Mouse (Mus musculus): Measurements from ENCODE around the gene Eln. TPM values are rescaled to one million over a fixed set of nuclear protein-coding genes. Genes with fewer than 3 reads are reported as not detected.

The Eln gene
- 10 to 100 TPM; 94.0 to 99.5 TPM for total RNA-seq (2021)
- long read RNA-seq, partial matches to known transcripts: 22 of 30 reads
- long read RNA-seq, other reads (novel, unspliced or antisense): 3 of 30 reads

DNA sequence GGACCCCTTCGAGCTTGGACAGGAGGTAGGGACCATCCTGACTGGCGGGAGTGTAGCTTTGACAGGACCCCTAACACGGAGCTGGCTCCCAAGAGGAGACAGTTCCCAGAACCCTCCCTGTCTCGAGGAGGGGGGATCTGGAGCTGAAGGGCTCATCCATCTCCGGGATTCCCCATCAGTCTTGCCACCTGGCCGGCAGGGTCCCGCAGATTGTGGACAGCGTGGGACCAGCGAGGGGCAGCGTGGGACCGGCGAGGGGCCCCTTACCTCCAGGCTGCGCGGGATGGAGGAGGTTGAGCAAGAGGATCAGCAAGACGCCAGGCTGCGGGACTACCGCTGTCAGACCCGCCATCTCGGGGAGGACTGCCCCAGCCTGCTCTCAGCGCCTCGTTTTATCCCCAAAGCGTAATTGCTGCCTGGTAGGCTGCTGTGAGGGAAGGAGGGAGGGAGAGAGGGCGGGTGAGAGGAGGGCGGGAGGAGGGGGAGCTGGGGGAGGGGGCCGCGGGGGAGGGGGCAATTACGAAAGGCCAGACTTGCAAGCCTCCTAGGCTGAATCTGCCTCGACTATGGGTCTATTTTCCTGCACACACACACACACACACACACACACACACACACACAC lies at the start of gene Eln:
Gene Eln (minus strand): TSS at position 434 of the 622 bp plus-strand sequence.
- peak; percentile 55 to 61 for DNase-seq (ENCODE audit: low spot score in 2 of 2)

DNA sequence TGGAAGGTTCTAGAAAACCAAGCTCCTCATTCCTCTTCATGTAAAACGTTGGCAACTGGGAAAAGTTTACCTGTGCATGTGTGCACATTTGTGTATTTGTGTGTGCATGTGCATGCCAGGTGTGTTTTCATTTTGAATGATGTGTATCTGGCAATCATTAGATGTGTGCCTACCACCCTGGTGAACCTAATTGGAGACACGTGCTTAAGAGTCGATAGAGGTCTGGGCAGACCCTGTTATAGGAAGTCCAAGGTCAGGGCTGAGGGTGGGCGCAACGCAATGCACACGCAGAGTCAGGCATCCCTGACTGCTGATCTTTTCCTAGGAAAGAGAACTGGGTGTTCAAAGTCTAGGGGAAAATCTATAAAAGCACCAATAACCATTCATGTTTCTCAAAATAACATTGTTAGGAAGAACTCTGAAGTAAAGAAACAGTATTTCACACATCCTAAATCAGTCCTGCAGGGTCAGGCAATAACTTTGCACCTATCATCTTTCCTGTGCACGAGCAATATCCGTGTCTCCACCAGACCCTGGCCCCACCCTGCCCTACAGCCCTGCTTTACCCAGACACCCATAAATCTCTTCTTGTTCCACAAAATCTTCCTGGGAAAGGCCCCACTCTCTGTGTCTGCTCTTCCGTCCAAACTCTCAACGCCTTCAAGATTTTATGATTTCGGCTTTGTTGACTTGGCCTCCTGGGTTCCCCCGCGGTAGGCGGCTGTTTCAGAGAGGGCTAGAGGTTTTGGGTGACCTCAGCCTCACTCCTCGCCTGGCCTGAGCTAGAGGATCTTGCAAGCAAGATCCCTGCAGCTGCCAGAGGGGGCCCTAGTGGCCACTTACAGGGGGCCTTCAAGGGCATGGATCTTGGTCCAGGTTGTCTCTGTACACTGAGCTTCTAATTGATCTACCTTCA lies 43.2 kb upstream of the Eln start:
- no peak for DNase-seq (ENCODE audit: low spot score in 2 of 2)

DNA sequence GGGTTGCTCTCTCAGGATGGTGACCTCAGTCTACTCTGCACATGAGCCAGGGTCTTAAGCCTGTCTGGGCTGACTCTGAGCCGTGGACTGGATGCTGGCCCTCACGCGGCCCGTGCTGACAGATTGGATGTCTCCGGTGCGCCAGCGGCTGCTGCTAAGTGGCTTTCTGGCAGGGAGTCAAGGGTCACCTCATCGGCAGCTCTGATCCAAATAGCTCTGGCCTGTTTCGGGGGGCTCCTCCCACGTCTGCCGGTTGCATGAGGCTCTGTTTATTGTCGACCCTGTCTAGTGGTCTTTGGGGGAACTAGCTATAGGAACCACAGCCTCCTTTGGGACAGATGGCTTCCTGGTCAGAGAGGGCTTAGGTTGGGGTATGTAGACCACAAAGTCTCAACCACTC lies 41.1 kb upstream of the Eln start:
- no peak for DNase-seq (ENCODE audit: low spot score in 2 of 2)

DNA sequence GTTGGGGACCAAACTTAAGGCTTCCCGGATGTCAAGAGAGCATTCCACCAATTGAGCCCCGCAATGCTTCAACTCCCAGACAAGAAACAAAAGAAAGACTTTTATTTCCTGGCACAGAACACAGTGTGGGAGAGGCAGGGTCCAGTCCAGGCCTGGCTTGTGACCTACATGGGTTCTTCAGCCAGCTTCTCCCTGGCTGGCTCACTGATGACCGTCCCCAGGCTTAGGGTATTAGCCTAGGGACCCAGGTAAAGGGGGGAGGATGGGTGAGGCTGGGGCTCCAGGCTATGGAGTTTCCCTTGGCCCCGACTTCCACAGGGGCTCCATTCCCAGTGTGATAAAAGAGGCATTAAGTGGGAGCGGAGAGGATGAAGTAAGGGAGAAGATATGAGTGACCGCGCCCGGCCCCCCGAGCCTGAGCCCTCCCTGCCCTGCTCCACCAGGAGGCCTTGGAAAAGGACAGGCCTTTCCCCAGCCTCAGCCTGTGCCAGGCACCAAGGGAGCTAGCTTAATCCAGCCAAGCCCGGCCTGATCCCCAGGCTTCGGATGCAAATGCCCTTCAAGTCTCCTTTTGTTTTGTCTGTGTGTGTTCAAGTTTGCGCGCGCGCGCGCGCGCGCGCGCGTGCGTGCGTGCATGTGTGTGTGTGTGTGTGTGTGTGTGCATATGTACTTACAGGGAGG lies 38.7 kb upstream of the Eln start:
- peak; percentile 22 for DNase-seq (ENCODE audit: low spot score in 2 of 2)

DNA sequence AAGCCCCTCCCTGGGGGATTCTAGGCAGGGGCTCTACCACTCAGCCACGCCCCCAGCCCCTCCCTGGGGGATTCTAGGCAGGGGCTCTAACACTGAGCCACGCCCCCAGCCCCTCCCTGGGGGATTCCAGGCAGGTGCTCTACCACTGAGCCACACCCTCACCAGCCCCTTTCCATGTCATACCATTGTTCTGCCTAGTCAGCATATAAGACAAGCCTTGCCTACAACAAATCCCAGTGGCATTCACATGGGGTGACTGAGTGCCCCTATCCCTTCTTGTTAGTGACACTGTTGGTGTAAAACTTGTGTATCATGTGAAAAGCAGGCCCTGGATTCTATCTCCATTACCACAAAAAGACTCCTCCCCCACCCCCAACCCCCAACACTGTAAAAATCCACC lies 36.7 kb upstream of the Eln start:
- DNase-seq (ENCODE audit: low spot score in 2 of 2): no peak

DNA sequence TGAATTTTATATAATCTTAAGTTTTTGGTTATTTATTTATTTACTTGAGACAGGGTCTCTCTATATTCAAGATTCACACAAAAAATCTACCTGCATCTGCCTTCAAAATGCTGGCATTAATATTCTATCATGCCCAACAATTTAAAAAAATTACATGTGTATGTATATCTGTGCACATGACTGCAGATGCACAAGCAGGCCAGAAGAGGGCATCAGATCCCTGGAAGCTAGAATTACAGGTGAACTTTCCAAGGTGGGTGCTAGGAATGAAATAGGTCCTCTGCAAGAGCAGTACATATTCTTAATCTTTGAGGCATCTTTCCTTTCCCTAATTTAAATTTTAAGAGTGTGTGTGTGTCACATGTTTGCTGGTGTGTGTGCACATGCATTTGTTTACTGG lies 33.8 kb upstream of the Eln start:
- DNase-seq (ENCODE audit: low spot score in 2 of 2): no peak

DNA sequence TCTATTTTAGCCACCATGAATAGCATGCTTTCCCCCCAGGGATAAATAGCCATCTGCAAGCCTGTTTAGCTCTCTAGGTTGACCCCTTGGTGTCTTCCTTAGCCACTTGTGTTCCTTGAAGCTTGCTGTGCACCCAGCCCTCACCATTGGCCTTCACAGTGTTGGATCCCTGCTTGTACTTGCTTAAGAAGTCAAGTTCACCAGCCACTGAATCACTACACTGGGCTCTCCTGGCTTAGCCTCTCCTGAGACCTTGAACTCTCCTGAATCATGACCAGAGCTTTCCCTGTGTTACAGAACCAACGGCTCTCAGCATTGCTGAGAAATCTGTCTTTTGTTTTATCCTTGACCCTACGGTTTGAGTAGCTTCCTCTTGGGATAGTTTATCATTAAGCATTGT lies 33.0 kb upstream of the Eln start:
- no peak for DNase-seq (ENCODE audit: low spot score in 2 of 2)

DNA sequence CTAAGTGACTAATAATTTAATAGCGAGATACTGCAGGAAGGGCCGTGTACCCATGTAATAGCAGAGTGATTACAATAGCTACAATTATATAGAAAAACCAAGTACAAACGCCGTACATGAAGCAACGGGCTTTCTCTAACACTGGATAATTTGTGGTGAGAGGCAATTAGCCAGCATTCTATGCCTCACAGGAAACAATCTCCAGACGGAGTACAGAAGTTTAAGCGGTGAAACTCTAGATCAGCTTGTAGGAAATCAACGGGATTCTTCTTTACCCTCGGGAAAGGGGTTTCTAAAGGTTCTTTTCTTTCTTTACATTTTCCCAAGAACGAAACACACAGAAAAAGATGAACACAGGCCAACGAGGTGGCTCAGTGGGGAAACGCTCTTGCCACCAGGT lies 29.4 kb upstream of the Eln start:
- DNase-seq (ENCODE audit: low spot score in 2 of 2): no peak

DNA sequence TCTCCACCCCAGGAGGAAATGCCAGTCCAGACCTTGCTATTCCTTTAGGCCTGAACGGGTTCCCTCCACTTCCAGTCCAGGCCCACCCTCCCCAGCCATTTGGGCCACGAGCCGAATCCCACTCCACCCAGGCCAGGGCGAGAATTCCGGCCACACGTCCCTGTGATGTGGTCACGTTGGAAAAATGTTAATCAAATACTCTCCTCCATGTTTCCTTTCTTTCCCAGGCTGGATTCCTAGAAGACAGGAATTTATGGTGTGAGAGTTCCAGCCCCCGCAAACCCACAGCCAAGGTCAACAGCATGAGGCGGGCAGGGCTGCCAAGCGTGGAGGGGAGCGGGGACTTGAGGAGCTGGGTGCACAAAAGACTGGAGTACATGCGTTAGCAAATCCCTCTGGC lies 25.4 kb upstream of the Eln start:
- no peak for DNase-seq (ENCODE audit: low spot score in 2 of 2)

DNA sequence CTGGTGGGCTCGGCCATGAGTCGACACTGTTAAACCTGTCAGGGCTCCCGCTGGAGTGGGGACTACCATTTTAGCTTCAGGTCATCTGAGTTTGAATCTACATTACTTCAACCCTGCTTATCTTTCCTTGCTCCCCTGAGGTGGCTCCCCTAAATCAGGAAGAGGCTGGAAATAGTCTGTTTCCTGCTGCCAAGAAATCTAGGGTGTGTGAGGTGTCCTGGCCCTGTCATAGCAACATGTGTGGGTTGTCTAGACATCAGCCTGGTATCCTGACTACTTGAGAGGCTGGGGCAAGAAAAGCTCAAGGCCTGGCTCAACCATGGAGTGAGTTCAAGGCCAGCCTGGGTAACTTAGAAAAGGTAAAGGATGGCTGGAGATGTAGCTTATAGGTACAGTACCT lies 24.6 kb upstream of the Eln start:
- DNase-seq (ENCODE audit: low spot score in 2 of 2): no peak

DNA sequence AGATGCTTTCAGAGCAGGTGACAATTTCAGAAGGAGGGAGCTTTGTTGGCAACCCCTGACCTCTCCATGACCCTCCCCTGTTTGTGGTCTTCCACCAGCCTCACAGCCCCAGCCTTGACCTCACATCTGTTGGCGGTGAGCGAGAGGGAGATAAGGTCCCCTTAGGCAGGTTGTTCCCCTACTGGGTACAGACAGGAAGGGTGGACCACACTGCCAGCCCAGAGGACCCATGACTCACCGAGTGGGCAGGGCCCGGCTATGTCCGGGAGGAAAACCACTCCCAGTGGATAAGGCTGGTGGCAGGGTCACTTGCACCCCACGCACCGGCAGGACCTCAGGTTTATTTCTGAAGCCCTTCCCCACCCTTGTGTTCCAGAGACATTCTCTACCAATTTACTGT lies 22.1 kb upstream of the Eln start:
- DNase-seq (ENCODE audit: low spot score in 2 of 2): no peak

DNA sequence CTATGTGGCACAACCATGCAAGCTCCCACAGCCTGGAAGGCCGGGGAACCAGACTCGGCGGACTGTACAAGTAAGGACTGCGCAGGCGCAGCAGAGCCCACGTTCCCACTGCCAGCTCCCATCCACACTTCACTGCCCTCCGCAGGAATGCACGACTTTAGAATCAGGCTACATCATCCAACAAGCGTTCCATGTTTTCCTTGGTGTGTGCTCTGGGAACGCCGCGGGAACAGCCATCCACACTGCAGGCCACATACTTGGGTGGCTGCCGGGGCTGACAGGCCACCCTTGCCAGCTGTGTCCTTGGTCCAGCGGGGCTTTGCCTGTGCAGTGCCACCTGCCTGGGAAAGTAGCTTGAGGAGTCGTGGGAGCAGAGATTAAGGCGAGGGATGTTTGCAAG lies 18.3 kb upstream of the Eln start:
- DNase-seq (ENCODE audit: low spot score in 2 of 2): no peak

DNA sequence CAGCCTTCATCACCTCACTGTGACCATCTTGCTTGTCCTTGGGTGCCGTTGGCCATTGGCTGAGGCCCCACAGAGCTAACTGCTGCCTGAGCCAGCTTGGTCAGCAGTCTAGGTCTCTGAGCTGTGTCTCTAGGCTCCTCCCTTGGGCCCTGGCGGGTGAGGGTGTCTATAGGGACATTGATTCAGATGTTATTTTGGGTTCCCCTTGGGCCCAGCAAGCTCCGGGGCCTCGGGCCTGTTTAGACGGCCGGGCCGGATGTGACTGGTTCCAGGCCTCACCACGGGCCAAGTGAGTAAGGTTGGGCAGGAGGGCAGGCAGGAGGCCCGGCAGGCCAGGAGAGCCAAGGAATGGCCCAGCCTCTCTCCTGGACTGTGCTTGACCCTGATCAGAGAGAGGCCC lies 16.2 kb upstream of the Eln start:
- no peak for DNase-seq (ENCODE audit: low spot score in 2 of 2)

DNA sequence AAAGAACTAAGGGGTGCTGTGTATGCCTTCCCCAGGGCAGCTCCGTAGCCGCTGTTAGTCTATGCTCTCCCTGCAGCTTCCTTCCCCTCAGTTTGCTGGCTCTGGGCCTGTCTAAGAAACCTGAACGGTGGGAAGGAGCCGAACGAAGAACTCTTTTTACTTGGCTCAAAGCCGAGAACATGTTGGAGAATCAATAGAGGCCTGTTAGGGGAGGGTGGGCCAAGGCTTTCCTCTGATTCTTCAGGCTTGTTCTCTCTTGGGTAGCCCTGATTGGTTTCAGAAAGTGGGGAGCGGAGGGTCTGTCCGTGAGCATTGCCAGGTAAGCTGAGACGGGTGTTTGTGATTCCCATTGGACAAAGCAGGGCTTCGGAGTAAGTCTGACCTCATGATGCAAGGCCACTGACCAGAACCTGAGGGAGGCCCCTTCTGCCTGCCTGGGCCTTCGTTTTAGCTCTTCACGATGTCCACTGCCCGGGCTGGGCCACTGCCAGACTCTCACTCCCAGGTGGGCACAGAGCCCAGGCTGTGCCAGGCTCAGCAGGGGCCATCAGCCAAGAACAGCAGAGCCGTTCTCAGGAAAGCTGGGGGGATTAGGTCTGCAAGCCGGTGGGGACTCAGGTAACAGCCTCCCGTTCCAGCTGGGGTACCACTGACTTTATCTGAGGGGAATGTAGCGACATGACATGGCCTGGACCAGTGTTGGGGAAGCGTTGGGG lies 14.4 kb upstream of the Eln start:
- peak; percentile 64 to 73 for DNase-seq (ENCODE audit: low spot score in 2 of 2)

DNA sequence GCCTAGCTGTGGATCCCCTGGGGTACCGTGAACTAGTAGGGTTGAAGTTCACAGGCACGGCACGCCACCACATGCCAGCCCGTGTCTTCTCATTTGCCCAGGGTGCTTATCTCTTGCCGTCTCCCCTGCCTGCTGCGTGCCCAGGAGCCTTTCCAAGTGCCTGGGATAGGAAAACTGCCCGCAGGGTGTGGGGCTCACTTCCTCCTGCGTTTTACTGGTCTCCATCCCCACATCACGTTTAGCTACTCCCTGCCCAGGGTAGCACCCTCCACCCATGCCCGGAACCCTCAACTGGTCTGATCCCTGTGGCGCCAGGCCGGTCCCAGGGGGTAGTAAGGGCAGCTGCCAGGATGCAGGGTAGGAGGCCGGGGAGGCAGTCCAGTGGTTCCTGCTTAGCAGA lies 8.9 kb upstream of the Eln start:
- DNase-seq (ENCODE audit: low spot score in 2 of 2): no peak

DNA sequence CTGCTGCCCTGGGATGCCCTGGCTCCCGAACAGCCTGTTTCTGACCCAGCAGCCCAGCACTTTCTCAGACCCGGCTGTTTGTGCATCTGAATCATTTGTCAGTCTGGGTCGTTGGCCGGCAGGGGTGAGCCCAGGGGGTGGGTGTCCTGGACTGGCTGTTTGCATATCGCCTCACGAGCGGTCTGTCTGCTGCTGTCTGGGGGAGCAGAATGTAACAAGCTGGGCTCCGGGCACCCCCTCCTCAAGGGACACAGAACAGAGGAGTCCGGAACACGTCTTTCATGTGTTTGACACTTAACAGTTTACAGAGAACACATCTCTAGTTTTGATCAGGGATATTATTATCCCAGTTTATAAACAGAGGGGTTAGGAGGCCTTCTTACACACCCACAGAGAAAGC lies 7.0 kb upstream of the Eln start:
- DNase-seq (ENCODE audit: low spot score in 2 of 2): no peak

DNA sequence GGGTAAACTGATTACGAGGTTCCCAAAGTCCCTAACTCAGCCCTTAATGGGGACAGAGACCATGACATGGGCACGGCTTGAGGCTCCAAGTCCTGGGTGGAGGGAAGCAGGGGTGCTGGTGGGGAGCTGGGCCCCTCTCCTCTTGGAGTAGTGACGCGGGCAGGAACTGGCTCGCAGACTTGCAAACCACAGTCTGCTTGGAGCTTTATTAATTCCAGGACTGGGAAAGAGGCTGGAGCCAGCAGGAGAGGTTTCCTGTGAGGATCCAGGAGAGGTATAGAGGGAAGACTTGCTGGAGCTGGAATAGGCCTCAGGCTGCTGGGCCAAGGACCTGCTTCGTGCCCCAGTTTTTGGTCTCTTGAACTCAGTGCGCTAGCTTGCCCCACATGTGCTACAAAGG lies 3.3 kb upstream of the Eln start:
- DNase-seq (ENCODE audit: low spot score in 2 of 2): no peak

DNA sequence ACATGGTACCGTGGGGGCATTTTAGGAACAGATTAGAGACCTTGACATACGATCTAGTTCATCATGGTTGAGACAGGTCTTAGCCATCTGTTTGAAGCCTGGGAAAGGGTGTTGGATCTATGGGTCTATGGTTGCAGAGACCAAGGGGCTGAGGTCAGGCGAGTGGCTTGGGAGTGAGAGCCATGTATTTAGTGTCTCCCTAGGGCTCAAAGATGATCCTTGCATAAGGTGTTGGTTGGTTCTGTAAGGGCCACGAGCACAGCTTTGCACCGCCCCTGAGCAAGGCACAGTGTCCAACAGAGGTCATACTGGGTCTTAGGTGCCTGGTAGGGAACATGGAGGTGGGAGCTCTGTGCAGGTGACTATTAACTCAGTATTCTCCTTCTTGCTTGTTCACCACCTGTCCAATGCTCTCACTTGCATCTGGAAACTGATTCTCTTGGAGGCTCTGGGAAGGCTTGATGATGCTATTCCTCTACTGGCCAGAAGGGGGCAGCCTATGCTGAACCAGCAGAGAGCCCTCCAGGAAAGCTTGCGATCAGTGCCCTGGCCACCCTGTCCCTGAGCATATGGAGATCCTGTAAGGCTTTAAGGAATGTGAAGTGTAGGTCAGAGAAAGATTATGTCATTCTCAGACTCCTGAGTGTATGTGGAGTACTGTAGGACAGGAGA lies 960 bp upstream of the Eln start:
- DNase-seq (ENCODE audit: low spot score in 2 of 2): peak; percentile 71 to 81

DNA sequence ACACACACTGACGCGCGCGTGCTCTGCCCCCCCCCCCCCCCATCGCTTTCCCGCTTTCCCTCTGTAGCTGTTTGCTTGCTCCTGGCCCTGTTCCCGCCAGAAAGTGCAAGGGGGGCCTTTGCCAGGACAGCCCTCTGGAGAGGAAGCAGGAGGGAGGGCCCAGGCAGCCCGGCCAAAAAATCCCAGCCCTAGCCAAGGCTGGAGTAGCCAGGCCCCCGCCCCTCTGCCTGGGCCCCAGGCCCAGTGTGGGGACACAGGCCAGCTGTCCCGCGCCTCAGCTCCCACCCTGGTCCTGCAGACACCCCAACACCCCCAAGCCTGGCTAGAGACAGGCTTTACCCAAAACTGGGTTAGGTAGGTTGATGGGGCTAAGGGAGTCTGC lies 380 bp upstream of the Eln start:
- peak; percentile 84 to 89 for DNase-seq (ENCODE audit: low spot score in 2 of 2)

DNA sequence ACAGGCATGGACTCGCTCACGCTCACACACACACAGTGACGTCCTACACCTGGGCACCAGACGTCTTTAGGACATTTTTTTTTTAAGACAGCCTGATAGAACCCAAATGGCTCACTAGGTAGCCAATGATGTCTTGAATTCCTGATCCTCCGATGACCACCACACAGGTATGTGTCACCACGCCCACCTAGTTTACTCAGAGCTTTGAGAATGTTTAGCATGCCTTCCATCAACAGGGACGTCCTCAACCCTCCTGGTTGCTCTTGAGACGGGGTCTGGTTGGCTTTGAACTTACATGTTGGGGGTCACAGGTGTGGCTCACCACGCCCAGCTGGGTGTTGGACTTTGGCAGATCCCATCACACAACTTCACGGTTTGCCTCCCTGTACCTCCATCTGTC lies 922 bp downstream of the Eln start:
- no peak for DNase-seq (ENCODE audit: low spot score in 2 of 2)

DNA sequence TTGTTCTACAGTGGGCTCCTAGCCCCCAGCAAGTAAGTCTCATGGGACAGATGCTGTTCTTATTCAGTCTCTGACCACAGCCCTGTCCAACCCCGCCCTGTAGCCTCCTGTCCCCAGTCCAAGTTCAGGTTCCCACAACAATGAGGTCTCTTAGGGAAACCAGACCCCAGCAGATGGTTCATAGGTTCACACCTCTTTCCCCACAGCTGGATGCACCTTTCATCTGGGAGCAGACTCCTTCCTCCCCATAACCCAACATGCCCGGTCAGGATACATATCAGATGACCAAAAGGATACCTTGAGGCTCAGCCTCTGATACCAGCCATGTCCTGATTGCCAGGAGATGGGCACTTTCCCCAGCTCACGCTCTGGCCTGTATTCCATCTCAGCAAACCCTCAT lies 1.3 kb downstream of the Eln start:
- no peak for DNase-seq (ENCODE audit: low spot score in 2 of 2)

Measured in layer of hippocampus, postnatal 10 days (tissue).